Mouse (Mus musculus) ovary, adult 18-20 months (tissue): ENCODE data around the gene Mri1.
"Not testable (repeated sequence)": the region's sequence is repeated elsewhere in the genome, so short reads cannot be mapped to it uniquely, and the experiment has no call there.

Experiments used
- DNase-seq: peaks from one replicate; pipeline ENCODE4 v3.0.0; 2022; ENCODE audit warnings: low spot score, mixed read lengths

The Mri1 gene

DNA sequence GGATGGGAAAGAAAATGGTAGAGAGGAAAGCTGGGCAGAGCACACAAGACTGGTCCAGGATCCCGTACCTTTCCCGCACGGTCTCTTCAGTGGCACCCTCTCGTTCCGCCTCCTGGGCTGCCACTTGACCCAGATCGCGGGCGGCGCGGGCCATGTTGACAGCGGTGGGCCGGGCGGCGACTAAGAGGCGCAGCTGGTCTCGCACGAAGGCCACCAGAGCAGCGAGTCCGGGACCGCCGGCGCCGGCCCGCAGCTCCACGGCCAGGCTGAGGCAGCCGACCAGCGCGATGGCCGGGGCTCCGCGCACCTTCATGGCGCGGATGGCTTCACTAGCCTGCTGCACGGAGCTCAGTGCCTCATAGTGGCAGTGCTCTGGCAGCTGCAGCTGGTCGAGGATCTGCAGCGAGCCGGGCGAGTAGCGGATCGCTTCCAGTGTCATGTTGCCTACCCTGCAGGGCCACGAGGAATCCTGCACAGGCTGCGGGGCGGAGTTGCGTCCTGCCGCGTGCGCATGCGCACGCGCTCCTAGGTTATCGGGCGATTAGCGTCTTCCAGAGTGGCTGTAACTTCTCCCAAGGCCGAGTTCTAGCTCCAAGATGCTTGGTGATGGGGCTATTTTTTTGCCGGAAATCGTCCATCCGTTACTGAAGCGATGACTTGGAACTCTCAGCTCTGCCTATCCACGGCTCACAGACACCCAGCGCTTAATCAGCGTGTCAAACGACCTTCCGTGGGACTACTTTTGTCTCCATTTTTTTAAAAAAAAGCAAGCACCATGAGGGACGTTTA lies at the start of gene Mri1:
Gene Mri1, minus strand, starts transcription at position 505 of the 789 bp plus-strand sequence.
- DNase-seq, result peak; percentile 79

DNA sequence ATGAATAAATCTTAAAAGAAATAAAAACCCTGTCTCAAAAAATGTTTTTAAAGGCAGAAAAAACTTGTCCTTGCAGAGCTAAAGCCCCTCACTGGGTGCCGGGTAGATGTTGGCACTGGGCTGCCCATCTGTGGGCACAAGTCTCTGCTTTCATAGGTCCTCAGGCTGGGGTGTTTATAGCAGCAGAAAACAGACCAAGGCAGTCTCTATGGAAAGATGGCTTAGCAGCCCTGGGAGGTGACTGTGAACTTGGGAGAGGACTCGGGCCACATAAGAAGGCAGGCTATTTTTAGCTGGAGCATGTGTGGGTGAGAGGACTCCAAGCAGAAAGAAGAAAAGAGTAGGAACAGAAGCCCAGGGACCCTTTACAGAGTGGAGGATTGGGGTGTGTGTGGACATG lies 46.8 kb upstream of the Mri1 start:
- DNase-seq, result no peak

- no peak for DNase-seq
Measured at GRCm38 (mm10) chr8:84297029-84297785, 40.1 kb upstream of the Mri1 start.

GRCm38 (mm10) chr8:84291688-84292087 lies 34.6 kb upstream of the Mri1 start:
- no peak for DNase-seq

GRCm38 (mm10) chr8:84291086-84291485 lies 34.0 kb upstream of the Mri1 start:
- DNase-seq, result no peak

- DNase-seq, result no peak
Measured at GRCm38 (mm10) chr8:84288892-84289291, 31.8 kb upstream of the Mri1 start.

DNA sequence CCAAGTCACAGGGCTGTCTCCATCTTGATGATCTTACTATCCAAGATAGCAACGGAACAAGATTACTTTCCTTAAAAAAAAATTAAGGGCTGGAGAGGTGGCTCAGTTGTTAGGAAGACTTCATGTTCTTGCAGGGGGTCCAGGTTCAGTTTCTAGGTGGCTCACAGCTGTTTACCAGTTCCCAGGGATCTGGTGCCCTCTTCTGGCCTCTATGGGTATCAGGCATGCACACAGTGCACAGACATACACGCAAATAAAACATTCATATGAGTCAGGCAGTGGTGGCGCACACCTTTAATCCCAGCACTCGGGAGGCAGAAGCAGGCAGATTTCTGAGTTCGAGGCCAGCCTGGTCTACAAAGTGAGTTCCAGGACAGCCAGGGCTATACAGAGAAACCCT lies 28.5 kb upstream of the Mri1 start:
- DNase-seq, result not testable (repeated sequence)

DNA sequence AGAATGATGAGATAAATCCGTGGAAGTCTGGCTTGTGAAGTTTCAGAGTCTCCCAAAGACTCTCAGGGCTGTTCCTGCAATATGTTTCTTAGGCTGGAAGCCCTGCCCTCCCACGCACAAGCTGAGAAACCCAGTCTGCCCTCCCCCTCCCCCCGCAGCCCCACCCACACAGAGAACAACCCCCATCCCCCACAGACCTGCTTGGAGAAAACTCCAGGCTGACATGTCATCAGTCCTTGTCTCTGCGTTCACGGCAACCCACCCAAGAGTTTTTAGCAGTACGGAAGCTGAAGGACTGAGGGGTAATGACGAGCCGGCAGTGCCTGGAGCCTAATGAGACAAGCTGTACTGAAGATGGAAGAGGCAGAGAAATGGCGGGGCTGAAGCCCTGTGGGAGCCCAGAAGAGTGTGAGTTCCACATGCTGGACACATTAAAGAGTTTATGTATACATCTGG lies 27.5 kb upstream of the Mri1 start:
- no peak for DNase-seq

DNA sequence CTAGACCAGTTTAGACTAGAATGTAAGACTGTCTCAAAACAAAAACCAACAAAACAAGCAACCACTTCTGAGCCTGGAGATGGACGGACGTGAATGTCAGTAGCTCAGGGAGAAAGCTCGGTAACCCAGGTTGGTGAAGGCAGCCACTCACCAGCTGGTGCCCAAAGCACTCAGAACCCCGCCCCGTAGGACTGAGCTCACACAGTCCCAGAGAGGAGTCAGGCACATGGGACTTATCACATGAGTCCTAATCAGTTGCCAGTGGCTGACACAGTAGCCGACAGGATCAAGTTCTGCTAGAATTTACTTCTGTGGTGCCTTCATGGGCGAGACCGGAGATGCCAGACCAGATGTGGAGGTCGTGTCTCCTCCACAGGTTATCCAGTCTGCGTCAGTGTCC lies 23.7 kb upstream of the Mri1 start:
- no peak for DNase-seq

GRCm38 (mm10) chr8:84276447-84276846 lies 19.3 kb upstream of the Mri1 start:
- no peak for DNase-seq

GRCm38 (mm10) chr8:84273968-84274367 lies 16.8 kb upstream of the Mri1 start:
- no peak for DNase-seq

DNA sequence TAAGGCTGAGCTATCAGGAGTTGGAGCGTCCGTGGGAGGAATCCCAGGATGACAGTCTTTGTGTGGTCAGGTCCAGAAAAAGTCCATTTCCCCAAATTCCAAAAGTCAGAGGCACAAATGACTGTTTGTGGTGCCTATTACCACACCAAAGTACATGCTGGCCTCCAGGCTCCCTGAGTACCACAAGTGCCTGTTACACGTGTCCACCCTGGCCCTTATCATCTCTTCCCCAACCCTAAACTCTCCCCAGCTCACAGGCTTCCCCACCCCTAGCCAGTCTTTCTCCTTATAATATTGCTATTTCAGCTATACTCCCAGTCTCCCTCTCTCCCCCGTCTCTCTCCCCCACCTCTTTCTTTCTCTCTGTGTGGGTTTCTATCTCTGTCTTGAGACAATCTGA lies 15.2 kb upstream of the Mri1 start:
- DNase-seq, result no peak

DNA sequence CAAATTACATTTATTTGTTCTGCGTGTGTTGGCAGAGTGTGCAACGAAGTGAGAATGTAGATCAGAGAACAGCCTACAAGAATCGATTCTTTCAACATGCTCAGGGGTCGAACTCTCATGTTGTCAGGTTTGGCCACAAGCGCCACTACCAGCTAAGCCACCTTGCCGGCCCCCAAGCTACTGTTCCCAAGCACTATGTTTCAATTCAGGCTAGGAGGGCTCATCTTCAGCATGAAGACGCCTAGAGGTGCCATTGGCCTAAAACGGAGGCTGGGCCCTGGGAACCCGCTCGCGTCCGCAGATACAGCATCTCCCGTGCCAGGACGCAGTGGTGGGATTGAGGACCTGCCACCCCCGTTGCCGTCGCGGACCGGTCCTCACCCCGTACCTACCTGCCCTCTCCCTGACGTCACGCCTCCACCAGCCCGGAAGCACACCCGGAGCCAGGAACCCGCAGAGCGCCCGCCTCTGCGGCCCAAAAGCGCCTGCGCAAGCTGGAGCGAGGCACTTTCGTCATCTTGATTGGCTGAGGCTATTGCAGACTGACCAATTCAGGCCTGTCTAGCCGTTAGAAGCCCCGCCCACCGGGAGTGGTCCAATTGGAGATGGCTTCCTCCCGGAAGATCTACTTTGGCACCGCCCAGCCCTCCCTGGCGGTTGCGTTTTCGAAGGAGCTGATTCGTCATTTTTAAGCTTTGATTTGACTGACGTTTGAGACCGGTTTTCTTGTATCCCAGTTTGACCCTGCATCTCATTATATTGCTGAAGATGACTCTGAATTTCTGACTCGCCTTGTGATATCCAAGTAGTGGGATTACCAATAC lies 13.0 kb upstream of the Mri1 start, which contains the start of gene Ccdc130:
Gene Ccdc130, minus strand, starts transcription at position 431 of the 824 bp plus-strand sequence.
- peak; percentile 100 for DNase-seq

GRCm38 (mm10) chr8:84261098-84261497 lies 4.0 kb upstream of the Mri1 start:
- no peak for DNase-seq

- no peak for DNase-seq
Measured at GRCm38 (mm10) chr8:84256458-84256821, 686 bp downstream of the Mri1 start.

GRCm38 (mm10) chr8:84255858-84256257 lies 1.3 kb downstream of the Mri1 start:
- DNase-seq, result no peak

DNA sequence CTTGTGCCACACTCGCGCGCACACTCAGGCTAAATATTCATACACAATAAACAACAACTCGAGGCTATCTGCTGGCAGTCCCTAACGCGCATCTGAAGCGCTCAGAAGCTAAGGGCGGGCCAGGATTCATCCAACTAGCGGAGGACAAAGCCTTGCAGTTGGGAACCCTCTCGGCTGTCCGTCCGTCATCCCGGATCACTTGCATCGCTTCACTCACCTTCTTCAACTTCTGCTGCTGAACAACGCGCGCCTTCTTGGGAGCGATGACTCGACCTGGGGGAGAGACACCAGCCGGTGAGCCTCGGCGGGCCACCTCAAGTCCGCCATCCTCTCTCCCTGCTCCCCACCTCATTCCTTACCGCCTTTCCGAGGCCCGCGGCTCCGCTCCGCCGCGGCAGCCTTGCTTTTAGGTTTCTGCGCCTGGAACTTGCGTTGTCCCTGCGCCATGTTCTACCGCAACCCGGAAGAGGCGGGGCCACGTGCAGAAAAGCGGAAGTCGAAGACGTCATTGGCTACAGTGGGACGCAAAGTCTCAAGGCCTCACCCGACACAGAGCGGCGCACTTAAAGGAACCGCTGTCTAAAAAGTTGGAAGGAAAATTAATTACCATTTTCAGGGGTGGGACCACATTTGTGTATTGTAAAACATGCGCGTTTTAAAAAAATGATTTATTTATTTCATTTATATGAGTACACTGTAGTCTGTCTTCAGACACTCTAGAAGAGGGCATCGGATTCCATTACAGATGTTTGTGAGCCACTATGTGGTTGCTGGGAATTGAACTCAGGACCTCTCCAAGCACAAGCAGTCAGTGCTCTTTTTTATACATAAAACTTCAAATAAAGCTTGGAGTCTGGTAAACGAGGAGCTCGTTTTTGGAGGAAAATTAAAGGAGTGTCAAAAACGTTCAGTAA lies 7.6 kb downstream of the Mri1 start, which contains the start of gene D8Ertd738e:
Gene D8Ertd738e, minus strand, starts transcription at position 463 of the 914 bp plus-strand sequence.
- peak; percentile 79 for DNase-seq

GRCm38 (mm10) chr8:84241821-84242220 lies 15.3 kb downstream of the Mri1 start:
- no peak for DNase-seq

DNA sequence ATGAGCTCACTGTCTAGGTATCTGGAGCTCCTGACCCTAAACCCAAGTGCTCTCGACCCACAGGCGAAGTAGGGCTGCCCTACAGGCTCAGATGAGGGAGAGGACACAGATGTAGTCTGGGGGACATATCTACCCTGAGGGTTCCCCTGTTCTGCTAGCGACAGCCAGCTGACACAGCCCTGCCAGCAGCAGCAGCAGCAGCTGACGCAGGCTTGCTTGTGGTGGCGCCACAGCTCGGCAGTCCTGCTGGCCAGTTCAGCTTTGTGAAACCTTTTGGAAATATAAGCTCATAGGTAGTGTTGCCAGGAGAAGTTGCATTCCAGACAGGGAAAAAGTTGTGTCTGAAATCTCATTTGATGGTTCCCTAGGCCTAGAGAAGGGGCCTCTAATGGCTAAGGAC lies 16.0 kb downstream of the Mri1 start:
- no peak for DNase-seq

DNA sequence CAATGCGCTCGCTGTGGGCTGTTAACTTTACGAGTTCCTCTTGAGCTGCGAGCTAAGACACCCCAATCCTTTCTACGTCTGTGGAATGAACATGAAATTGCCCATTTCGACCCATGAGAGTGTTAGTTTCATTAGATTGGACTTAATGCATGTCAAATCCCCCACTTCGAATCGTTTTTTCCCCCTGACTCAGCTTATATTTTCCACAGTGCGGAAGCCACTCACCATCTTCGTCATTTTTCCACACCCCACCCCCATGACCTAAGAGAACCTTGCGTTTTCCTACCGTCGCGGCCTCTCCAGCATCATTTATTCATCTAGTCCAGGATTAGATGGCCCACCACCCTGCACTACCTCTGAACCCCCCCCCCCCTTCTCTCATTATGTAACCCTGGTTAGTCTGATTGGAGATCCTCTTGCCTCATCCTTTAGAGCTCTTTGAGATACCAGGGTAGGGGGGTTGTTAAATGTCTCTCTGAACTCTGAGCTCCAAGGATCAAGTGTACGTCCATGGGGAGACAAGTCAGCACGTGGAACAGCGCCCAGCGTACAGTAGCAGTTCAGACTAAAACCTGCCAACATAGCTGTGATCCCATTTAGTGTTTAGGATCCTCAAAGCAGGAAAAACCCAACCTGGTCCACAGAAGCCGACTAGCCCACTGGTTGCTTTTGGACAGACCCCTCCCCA lies 19.4 kb downstream of the Mri1 start:
- no peak for DNase-seq
